Mouse (Mus musculus): Measurements from ENCODE around the gene Adap1.

DNA sequence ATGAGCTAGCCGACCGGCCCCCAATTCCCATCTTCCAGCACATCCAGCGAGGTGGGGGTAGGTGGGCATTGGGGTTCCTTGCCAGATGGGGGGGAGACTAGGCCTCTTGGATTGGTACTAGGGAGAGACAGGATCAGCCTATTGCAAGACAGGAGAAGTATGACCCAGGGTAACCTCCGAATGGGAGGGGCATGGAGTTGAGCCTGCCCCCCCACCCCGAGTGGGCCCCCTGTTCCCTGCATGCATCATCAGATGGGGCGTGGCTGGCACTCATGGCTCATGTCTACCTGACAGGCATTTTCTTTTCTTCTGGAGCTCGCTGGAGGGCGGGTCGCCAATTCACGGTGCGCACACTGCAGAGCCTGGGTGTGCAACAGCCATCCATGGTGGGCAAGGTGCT lies 28.5 kb upstream of the Adap1 start:
- TF ChIP-seq CTCF (IDR thresholded peaks at IDR 0.05; ENCODE audit: extremely low read depth, insufficient read depth, low read length), result no peak
- no peak for TF ChIP-seq POLR2A (IDR thresholded peaks at IDR 0.05; ENCODE audit: extremely low read depth, insufficient read depth, low read length)
